Mouse (Mus musculus) liver, postnatal 0 days (tissue): ENCODE results near the gene Asb10. TPM values are rescaled to one million over a fixed set of nuclear protein-coding genes. Genes with fewer than 3 reads are reported as not detected.
"Not testable (repeated sequence)": the region's sequence is repeated elsewhere in the genome, so short reads cannot be mapped to it uniquely, and the experiment has no call there.

Source experiments
- ATAC-seq: fragments of 200-750 bp; cut with Nextera tagmentation; 2 replicates; pipeline ENCODE4 v1.8.0; 2017; ENCODE audit warnings: mild to moderate bottlenecking, moderate library complexity
- DNase-seq: peaks from one replicate; pipeline ENCODE4 v3.0.0-alpha.2; 2016
- H3K27ac ChIP-seq: fragments of 300-500 bp; sonication (generic); 2 replicates; pipeline ENCODE4 v1.5.1; 2014; ENCODE audit warnings: antibody characterized with exemption, moderate library complexity, mild to moderate bottlenecking, low read depth
- H3K27me3 ChIP-seq: fragments of 300-500 bp; sonication (generic); 2 replicates; pipeline ENCODE4 v1.6.1; 2014; ENCODE audit warnings: low read length, control low read depth, mixed read lengths; ENCODE audit not compliant: insufficient read depth
- H3K36me3 ChIP-seq: fragments of 300-500 bp; sonication (generic); replicated peaks from 2 replicates; pipeline ENCODE4 v1.6.1; 2014; ENCODE audit warnings: mild to moderate bottlenecking, control low read depth, low read length, moderate library complexity, mixed read lengths; ENCODE audit not compliant: insufficient read depth
- H3K4me1 ChIP-seq: fragments of 300-500 bp; sonication (generic); 2 replicates; pipeline ENCODE4 v1.6.1; 2014; ENCODE audit warnings: antibody characterized with exemption, mild to moderate bottlenecking, control low read depth; ENCODE audit not compliant: insufficient read depth
- H3K4me2 ChIP-seq: fragments of 300-500 bp; sonication (generic); 2 replicates; pipeline ENCODE4 v1.6.1; 2014; ENCODE audit warnings: low read depth, mild to moderate bottlenecking, low read length, moderate library complexity, mixed read lengths
- H3K4me3 ChIP-seq: fragments of 300-500 bp; sonication (generic); 2 replicates; pipeline ENCODE4 v1.5.1; 2014; ENCODE audit warnings: low read depth, low read length
- H3K9ac ChIP-seq: fragments of 300-500 bp; sonication (generic); replicated peaks from 2 replicates; pipeline ENCODE4 v1.6.1; 2014; ENCODE audit warnings: mild to moderate bottlenecking, moderate library complexity
- H3K9me3 ChIP-seq: fragments of 300-500 bp; sonication (generic); 2 replicates; pipeline ENCODE4 v1.6.1; 2016; ENCODE audit warnings: mild to moderate bottlenecking, control low read depth, low read length, mixed read lengths
- CTCF ChIP-seq: sonication (generic); IDR thresholded peaks from 2 replicates; pipeline ENCODE4 v1.5.1; 2016; ENCODE audit warnings: antibody characterized with exemption, low read depth
- EP300 ChIP-seq: IDR thresholded peaks from 2 replicates; pipeline ENCODE4 v1.6.1; 2016; ENCODE audit warnings: antibody characterized with exemption, low read depth, mild to moderate bottlenecking
- WGBS: fragments of 180-500 bp; shearing (Covaris S2); extraction: QIAGEN DNeasy Blood & Tissue Kit; methylation state at CpG from one replicate; pipeline ENCODE4 v1.1.7; 2014; ENCODE audit not compliant: insufficient replicate concordance; 5-methylcytosine and 5-hydroxymethylcytosine counted together
- polyA plus RNA-seq: library from polyadenylated mRNA; unstranded; fragments of >200 nt; fragmentation: Nextera tagmentation; extraction: Ambion mirVana; gene quantifications from 2 replicates; pipeline ENCODE4 v1.2.1, GENCODE M21; 2015

Asb10 gene
- polyA plus RNA-seq, 1 experiment from 2014 or later: 0.06 TPM

- H3K4me3 ChIP-seq: peak overlapping the region; percentile 66
- H3K9ac ChIP-seq: peak overlapping the region; percentile 36
- peak overlapping the region; percentile 77 for H3K27ac ChIP-seq
- H3K36me3 ChIP-seq: peaks cover 15% of the 10 kb centered on the region
- peak overlapping the region; percentile 93 for H3K4me2 ChIP-seq
- 25% methylated on average over 6 of the region's 6 CpGs for WGBS
- no peak for ATAC-seq
- DNase-seq: peak; percentile 10
- H3K27me3 ChIP-seq: no peaks in the 10 kb centered on the region
- no peaks in the 10 kb centered on the region for H3K9me3 ChIP-seq
- H3K4me1 ChIP-seq: peaks cover 19% of the 10 kb centered on the region
- TF ChIP-seq CTCF (peak; percentile 19; the same call in 1 of the 2 replicates), EP300 (no peak)
These were observed 37.6 kb upstream of the Asb10 start for GRCm38 (mm10) chr5:24578109-24578963.

- Histone ChIP-seq H3K27me3 (no peaks in the 10 kb centered on the region), H3K4me1 (peaks cover 19% of the 10 kb centered on the region), H3K4me2 (peak within 1 kb of the TSS; percentile 93), H3K4me3 (peak within 1 kb of the TSS; percentile 66), H3K9ac (peak within 1 kb of the TSS; percentile 79), H3K27ac (peak within 1 kb of the TSS; percentile 77), H3K9me3 (no peaks in the 10 kb centered on the region), H3K36me3 (peaks cover 25% of the 10 kb centered on the region)
- ATAC-seq (peak; percentile 94), DNase-seq (peak; percentile 99)
- under 1% methylated on average over 48 of the region's 48 CpGs for WGBS
- TF ChIP-seq CTCF (no peak), EP300 (peak; percentile 70; the same call in 1 of the 2 replicates)
These were observed 36.6 kb upstream of the Asb10 start, which contains the start of gene Abcf2 for GRCm38 (mm10) chr5:24577183-24577929. Gene Abcf2 (minus strand): TSS chr5:24577467.

GRCm38 (mm10) chr5:24576801-24577182, 36.0 kb upstream of the Asb10 start:
- under 1% methylated on average over 32 of the region's 32 CpGs for WGBS
- Histone ChIP-seq H3K27ac (peak overlapping the region; percentile 70), H3K36me3 (peaks cover 30% of the 10 kb centered on the region), H3K9ac (peak overlapping the region; percentile 79), H3K4me3 (peak overlapping the region; percentile 66), H3K27me3 (no peaks in the 10 kb centered on the region), H3K9me3 (no peaks in the 10 kb centered on the region), H3K4me2 (peak overlapping the region; percentile 93), H3K4me1 (peaks cover 19% of the 10 kb centered on the region)
- peak; percentile 15 for ATAC-seq
- TF ChIP-seq EP300 (no peak), CTCF (no peak)
- no peak for DNase-seq

DNA sequence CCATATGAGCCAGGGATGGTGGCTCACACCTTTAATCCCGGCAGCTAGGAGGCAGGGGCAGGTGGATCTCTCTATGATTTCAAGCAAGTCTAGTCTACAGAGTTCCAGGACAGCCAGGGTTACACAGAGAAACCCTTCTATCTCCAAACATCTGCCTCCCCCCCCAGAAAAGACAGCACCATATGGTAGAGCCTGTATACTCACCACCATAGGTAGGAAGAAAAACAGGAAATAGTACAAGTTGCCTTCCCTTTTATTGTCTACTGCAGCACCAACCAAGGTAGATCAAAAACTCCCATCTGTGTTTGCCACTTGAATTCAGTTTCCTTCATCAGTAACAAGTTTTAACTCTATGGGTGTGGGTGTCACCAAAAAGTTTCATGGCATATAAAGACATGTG, 35.2 kb upstream of the Asb10 start:
- H3K9me3 ChIP-seq: no peaks in the 10 kb centered on the region
- DNase-seq (no peak), ATAC-seq (no peak)
- TF ChIP-seq EP300 (no peak), CTCF (no peak)
- peaks cover 19% of the 10 kb centered on the region for H3K4me1 ChIP-seq
- H3K4me3 ChIP-seq: peak overlapping the region; percentile 66; the same call in 1 of the 2 replicates
- 76% methylated on average over 1 of the region's 1 CpGs for WGBS
- H3K9ac ChIP-seq: no peak overlapping the region
- peaks cover 37% of the 10 kb centered on the region for H3K36me3 ChIP-seq
- no peak overlapping the region for H3K27ac ChIP-seq
- peak overlapping the region; percentile 93 for H3K4me2 ChIP-seq
- H3K27me3 ChIP-seq: no peaks in the 10 kb centered on the region

- Histone ChIP-seq H3K27me3 (0 out of 2 replicates have a peak, but pooled peaks cover 4% of the 10 kb centered on the region), H3K9me3 (no peaks in the 10 kb centered on the region), H3K9ac (no peak within 1 kb of the TSS), H3K4me3 (no peak within 1 kb of the TSS), H3K4me2 (no peak within 1 kb of the TSS), H3K4me1 (no peaks in the 10 kb centered on the region), H3K36me3 (no peaks in the 10 kb centered on the region), H3K27ac (no peak within 1 kb of the TSS)
- WGBS: 60% methylated on average over 2 of the region's 2 CpGs
- TF ChIP-seq EP300 (no peak), CTCF (no peak)
- ATAC-seq: no peak
- no peak for DNase-seq
These were observed 15.9 kb upstream of the Asb10 start, which contains the start of gene 4931409K22Rik for GRCm38 (mm10) chr5:24556709-24557108. Gene 4931409K22Rik (minus strand): TSS chr5:24556809.

DNA sequence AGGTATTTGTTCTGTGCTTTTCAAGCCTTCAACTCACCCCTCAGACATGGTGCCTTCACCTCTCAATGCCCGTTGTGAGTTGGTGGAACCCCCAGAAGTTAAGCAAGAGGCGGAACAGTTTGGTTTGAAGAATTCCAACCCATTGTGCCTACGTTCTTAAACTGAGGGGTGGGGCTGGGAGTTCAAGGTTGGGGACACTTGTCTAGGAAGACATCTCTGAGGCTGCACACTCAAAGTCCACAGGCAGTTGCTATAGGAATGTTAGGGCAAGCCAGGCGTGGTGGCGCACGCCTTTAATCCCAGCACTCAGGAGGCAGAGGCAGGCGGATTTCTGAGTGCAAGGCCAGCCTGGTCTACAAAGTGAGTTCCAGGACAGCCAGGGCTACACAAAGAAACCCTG, 14.6 kb upstream of the Asb10 start:
- not testable (repeated sequence) for H3K4me2 ChIP-seq, H3K9me3 ChIP-seq, H3K36me3 ChIP-seq, H3K4me3 ChIP-seq, ATAC-seq, H3K27ac ChIP-seq, DNase-seq, H3K9ac ChIP-seq, H3K4me1 ChIP-seq
- peaks cover 11% of the 10 kb centered on the region for H3K27me3 ChIP-seq
- 87% methylated on average over 7 of the region's 7 CpGs for WGBS
